Comparison of ENCODE assay signal across 25 mouse cellular contexts in the genomic region with DNA sequence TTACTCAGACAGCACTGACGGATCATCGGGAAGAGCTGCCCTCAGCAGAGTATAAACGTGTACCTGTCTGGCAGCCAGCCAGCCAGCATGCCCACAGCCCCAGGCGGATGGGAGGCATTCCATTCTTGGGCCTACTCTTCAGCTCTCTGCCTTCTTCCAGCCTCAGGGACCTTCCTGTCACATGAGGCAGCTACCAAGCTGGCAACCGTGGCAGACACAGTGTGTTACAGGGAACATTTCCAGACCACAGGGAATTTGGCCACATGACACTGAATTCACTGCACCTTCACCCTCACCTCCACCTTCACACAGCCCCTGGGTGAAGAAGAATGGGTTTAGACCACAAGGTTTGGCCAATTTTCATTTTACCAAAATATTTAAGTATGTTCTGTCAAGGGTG.
DNase-seq lines count a peak whose midpoint lies in the region; ATAC-seq and TF ChIP-seq lines count a peak whose summit lies in the region.
"Had no signal": no experiment of that assay in that cellular context is flagged by ENCODE, and none has a peak within 500 bp of the region (broad histone marks: within the 10 kb centered on the region; RNA-seq: fewer than 3 reads in every experiment).

No protein-coding gene starts in this region.

- H3K4me3 ChIP-seq in midbrain, embryonic 14.5 days (replicated peaks; ENCODE audit: low read depth, low read length): no peak overlapping the region
- no peak overlapping the region for H3K4me3 ChIP-seq in midbrain, embryonic 16.5 days (ENCODE audit: low read depth, low read length)
- no peak overlapping the region for H3K4me3 ChIP-seq in embryonic facial prominence, embryonic 10.5 days
- H3K4me3 ChIP-seq in kidney, embryonic 14.5 days (ENCODE audit: low read length): no peak overlapping the region
- H3K4me3 ChIP-seq in heart, adult 2 months: no peak overlapping the region
- H3K4me3 ChIP-seq: embryonic facial prominence, embryonic 12.5 days; heart, embryonic 10.5 days; heart, embryonic 15.5 days; midbrain, embryonic 10.5 days; myocyte; neural tube, embryonic 13.5 days had no signal

- ATAC-seq in midbrain, embryonic 14.5 days (ENCODE audit: low FRiP score, low TSS enrichment): 0 out of 2 replicates have a peak, but pooled peaks have one; percentile 22
- no peak for ATAC-seq in midbrain, embryonic 16.5 days
- ATAC-seq in kidney, embryonic 14.5 days (ENCODE audit: low FRiP score, low TSS enrichment): no peak
- ATAC-seq: CD4-positive, CD25-positive, alpha-beta regulatory T cell, adult 4 months; hindbrain, embryonic 16.5 days; lung, postnatal 0 days had no signal

- H3K27ac ChIP-seq in midbrain, embryonic 14.5 days (replicated peaks; ENCODE audit: low read depth, low read length): no peak overlapping the region
- H3K27ac ChIP-seq in midbrain, embryonic 16.5 days (ENCODE audit: low read length): no peak overlapping the region
- no peak overlapping the region for H3K27ac ChIP-seq in embryonic facial prominence, embryonic 10.5 days (replicated peaks)
- H3K27ac ChIP-seq in kidney, embryonic 14.5 days (ENCODE audit: low read depth, low read length): no peak overlapping the region
- H3K27ac ChIP-seq in heart, adult 2 months: no peak overlapping the region
- H3K27ac ChIP-seq: embryonic facial prominence, embryonic 12.5 days; heart, embryonic 10.5 days; heart, embryonic 15.5 days; midbrain, embryonic 10.5 days; neural tube, embryonic 13.5 days had no signal

- TF ChIP-seq POLR2A in heart, adult 2 months (IDR thresholded peaks at IDR 0.05; ENCODE audit: insufficient read depth, low read depth, low read length): no peak

- no peak overlapping the region for H3K9ac ChIP-seq in midbrain, embryonic 14.5 days (replicated peaks; ENCODE audit: low read length)
- no peak overlapping the region for H3K9ac ChIP-seq in midbrain, embryonic 16.5 days (ENCODE audit: low read depth, low read length)
- no peak overlapping the region for H3K9ac ChIP-seq in kidney, embryonic 14.5 days (ENCODE audit: low read depth, low read length)
- no peak overlapping the region for H3K9ac ChIP-seq in heart, adult 2 months (ENCODE audit: low read depth, low read length)
- H3K9ac ChIP-seq: embryonic facial prominence, embryonic 12.5 days; heart, embryonic 15.5 days; neural tube, embryonic 13.5 days had no signal

- no peaks in the 10 kb centered on the region for H3K36me3 ChIP-seq in midbrain, embryonic 14.5 days (ENCODE audit: control insufficient read depth, insufficient read depth, low read length)
- no peaks in the 10 kb centered on the region for H3K36me3 ChIP-seq in midbrain, embryonic 16.5 days (ENCODE audit: control insufficient read depth, insufficient read depth, low read length)
- no peaks in the 10 kb centered on the region for H3K36me3 ChIP-seq in embryonic facial prominence, embryonic 10.5 days (replicated peaks)
- H3K36me3 ChIP-seq in kidney, embryonic 14.5 days (ENCODE audit: control insufficient read depth, insufficient read depth, low read length): no peaks in the 10 kb centered on the region
- no peaks in the 10 kb centered on the region for H3K36me3 ChIP-seq in heart, adult 2 months (ENCODE audit: control insufficient read depth, insufficient read depth, low read length)
- H3K36me3 ChIP-seq: embryonic facial prominence, embryonic 12.5 days; heart, embryonic 10.5 days; heart, embryonic 15.5 days; midbrain, embryonic 10.5 days; neural tube, embryonic 13.5 days had no signal

- intact Hi-C loops in heart, adult 2 months (cut with DNase I): no loop called here

- H3K4me1 ChIP-seq in midbrain, embryonic 14.5 days (ENCODE audit: control insufficient read depth, insufficient read depth, low read length): peaks cover 28% of the 10 kb centered on the region
- H3K4me1 ChIP-seq in midbrain, embryonic 16.5 days (ENCODE audit: control insufficient read depth, insufficient read depth, low read length): peaks cover 22% of the 10 kb centered on the region
- peaks cover 26% of the 10 kb centered on the region for H3K4me1 ChIP-seq in embryonic facial prominence, embryonic 10.5 days
- peaks cover 8% of the 10 kb centered on the region for H3K4me1 ChIP-seq in kidney, embryonic 14.5 days (ENCODE audit: control insufficient read depth, insufficient read depth, low read length)
- no peaks in the 10 kb centered on the region for H3K4me1 ChIP-seq in heart, adult 2 months (ENCODE audit: control insufficient read depth, insufficient read depth, low read length)

- TF ChIP-seq EP300 in heart, adult 2 months (IDR thresholded peaks at IDR 0.05; ENCODE audit: insufficient read depth, low read depth, low read length): no peak

- peak; percentile 33 to 42 for DNase-seq in cerebellum, postnatal 14 days
- no peak for DNase-seq in cerebellum, adult 11 months
- no peak for DNase-seq in midbrain, embryonic 14.5 days
- peak; percentile 14 for DNase-seq in embryonic facial prominence, embryonic 10.5 days (ENCODE audit: low spot score)
- DNase-seq in heart, adult 2 months: no peak
- DNase-seq: adrenal gland, postnatal 25 days; cerebellum, adult 18-20 months; cerebellum, postnatal 36 days; gastrocnemius, postnatal 10 days; kidney, adult 2 months; kidney, postnatal 10 days; layer of hippocampus, postnatal 36 days; thymus, postnatal 14 days had no signal

- WGBS in midbrain, embryonic 14.5 days: 61% methylated on average over 5 of the region's 5 CpGs
- 57% methylated on average over 5 of the region's 5 CpGs for WGBS in midbrain, embryonic 16.5 days
- 67% methylated on average over 5 of the region's 5 CpGs for WGBS in embryonic facial prominence, embryonic 10.5 days
- 61% methylated on average over 5 of the region's 5 CpGs for WGBS in kidney, embryonic 14.5 days
- 69% methylated on average over 5 of the region's 5 CpGs for WGBS in heart, adult 2 months

- no peaks in the 10 kb centered on the region for H3K79me2 ChIP-seq in heart, adult 2 months (replicated peaks; ENCODE audit: control insufficient read depth, insufficient read depth, low read length)

- H3K27me3 ChIP-seq in midbrain, embryonic 14.5 days (ENCODE audit: control insufficient read depth, insufficient read depth, low read length): no peaks in the 10 kb centered on the region
- no peaks in the 10 kb centered on the region for H3K27me3 ChIP-seq in midbrain, embryonic 16.5 days (ENCODE audit: control insufficient read depth, insufficient read depth, low read depth, low read length)
- H3K27me3 ChIP-seq in embryonic facial prominence, embryonic 10.5 days (replicated peaks; ENCODE audit: low read depth, poor library complexity, severe bottlenecking): peaks cover 18% of the 10 kb centered on the region
- H3K27me3 ChIP-seq in kidney, embryonic 14.5 days (ENCODE audit: control insufficient read depth, insufficient read depth, low read length): 0 out of 2 replicates have a peak, but pooled peaks cover 4% of the 10 kb centered on the region
- H3K27me3 ChIP-seq in heart, adult 2 months (ENCODE audit: control insufficient read depth, insufficient read depth, low read length): peaks cover 2% of the 10 kb centered on the region; the same call in 1 of the 2 replicates
- H3K27me3 ChIP-seq: embryonic facial prominence, embryonic 12.5 days had no signal

- H3K4me2 ChIP-seq in midbrain, embryonic 14.5 days (ENCODE audit: low read length): no peak overlapping the region
- no peak overlapping the region for H3K4me2 ChIP-seq in midbrain, embryonic 16.5 days (ENCODE audit: low read length)
- H3K4me2 ChIP-seq in kidney, embryonic 14.5 days (replicated peaks; ENCODE audit: low read depth, low read length): no peak overlapping the region
- H3K4me2 ChIP-seq: embryonic facial prominence, embryonic 12.5 days; heart, embryonic 15.5 days; liver, embryonic 11.5 days; neural tube, embryonic 13.5 days had no signal

- no peak for TF ChIP-seq CTCF in heart, adult 2 months (IDR thresholded peaks at IDR 0.05)

- H3K9me3 ChIP-seq in midbrain, embryonic 14.5 days (ENCODE audit: control insufficient read depth, low read length): no peaks in the 10 kb centered on the region
- no peaks in the 10 kb centered on the region for H3K9me3 ChIP-seq in midbrain, embryonic 16.5 days (replicated peaks; ENCODE audit: control insufficient read depth, low read length, poor library complexity, severe bottlenecking)
- H3K9me3 ChIP-seq in embryonic facial prominence, embryonic 10.5 days: no peaks in the 10 kb centered on the region
- H3K9me3 ChIP-seq in kidney, embryonic 14.5 days (ENCODE audit: control insufficient read depth, low read length): no peaks in the 10 kb centered on the region
- H3K9me3 ChIP-seq: embryonic facial prominence, embryonic 12.5 days; heart, embryonic 10.5 days; heart, embryonic 15.5 days; midbrain, embryonic 10.5 days; neural tube, embryonic 13.5 days had no signal

Comparison
In these comparisons a context has a peak if more than half of its experiments do, and no peak if none do; other contexts are left out.
1. DNase-seq: peak in cerebellum, postnatal 14 days (2 of 2) and embryonic facial prominence, embryonic 10.5 days (single experiment); none in cerebellum, adult 11 months (single experiment), midbrain, embryonic 14.5 days (single experiment) and heart, adult 2 months (0 of 2).